Mouse (Mus musculus): Measurements from ENCODE around the gene Mgmt.

DNA sequence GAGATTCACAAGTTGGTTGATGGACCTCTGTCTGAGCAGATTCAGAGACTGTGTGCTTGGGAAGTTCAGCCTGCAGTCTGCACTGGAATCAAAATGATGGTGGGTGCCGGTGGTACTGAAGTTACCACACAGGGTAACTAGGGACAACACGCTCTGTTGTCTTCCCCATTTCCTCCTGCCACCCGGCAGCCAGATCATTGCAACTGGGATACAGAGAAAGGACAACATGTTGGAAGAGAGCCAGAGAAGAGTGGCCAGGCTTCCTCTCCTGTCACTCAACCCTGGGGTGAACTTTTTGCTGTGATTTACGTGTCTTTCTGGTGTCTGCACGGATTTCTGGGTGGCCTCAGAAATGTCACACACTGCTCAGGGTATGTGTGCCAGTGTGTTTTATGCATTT is 107.4 kb downstream of the Mgmt start:
- TF ChIP-seq CTCF (IDR thresholded peaks at IDR 0.05; ENCODE audit: control insufficient read depth, insufficient read depth, low read length) (no peak), POLR2A (IDR thresholded peaks at IDR 0.05; ENCODE audit: borderline replicate concordance, control insufficient read depth, low read depth, low read length) (no peak)
